Mouse (Mus musculus) CD4-positive helper T cell, adult 2 months (primary cell): ENCODE data around the gene Arhgef38.

ENCODE experiments used
- DNase-seq: peaks from one replicate; pipeline ENCODE4 v3.0.0-alpha.2; 2012; ENCODE audit warnings: low read depth, missing footprints, low spot score

Gene Arhgef38

GRCm38 (mm10) chr3:133092274-133092853 lies 142.4 kb downstream of the Arhgef38 start:
- DNase-seq, result no peak

- peak; percentile 95 for DNase-seq
These were observed 143.0 kb downstream of the Arhgef38 start, which contains the start of the genes Ints12 and Gstcd for GRCm38 (mm10) chr3:133091664-133092273. Gene Ints12 (plus strand): TSS chr3:133091840. Gene Gstcd (minus strand): TSS chr3:133092033.

- no peak for DNase-seq
These were observed 143.6 kb downstream of the Arhgef38 start for GRCm38 (mm10) chr3:133091121-133091663.

GRCm38 (mm10) chr3:133090247-133091120 lies 144.3 kb downstream of the Arhgef38 start:
- peak; percentile 12 for DNase-seq

DNA sequence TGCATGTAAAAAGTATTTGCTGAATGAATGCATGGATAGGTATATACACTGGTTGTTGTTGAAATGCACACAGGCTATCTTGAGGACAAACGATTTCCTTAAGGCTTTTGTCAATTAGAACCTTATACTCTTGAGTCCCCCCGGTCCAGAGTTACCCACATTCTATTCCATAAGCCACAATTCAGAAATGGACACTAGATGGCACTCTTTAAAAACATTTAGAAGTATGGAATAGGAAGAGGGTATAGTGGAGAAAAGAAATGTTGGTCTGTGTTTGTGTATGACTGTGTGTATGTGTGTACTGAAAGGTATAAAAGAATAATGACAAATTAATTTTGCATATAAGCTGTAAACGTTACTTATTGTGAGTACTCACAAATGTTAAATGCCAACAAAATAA lies 148.9 kb downstream of the Arhgef38 start:
- DNase-seq, result peak; percentile 54

- DNase-seq, result no peak
These were observed 152.0 kb downstream of the Arhgef38 start for GRCm38 (mm10) chr3:133082736-133083135.

- no peak for DNase-seq
These were observed 159.2 kb downstream of the Arhgef38 start for GRCm38 (mm10) chr3:133075560-133075959.
